Mouse (Mus musculus): ENCODE data around the gene Sema3b. TPM values are rescaled to one million over a fixed set of nuclear protein-coding genes. Genes with fewer than 3 reads are reported as not detected.
A peak's percentile ranks its signal among the peaks of the same experiment; 100 is the strongest.

Gene Sema3b
- not detected in 2 replicates for total RNA-seq (2014; fragmentation: Nextera tagmentation)
- not detected in 2 replicates for total RNA-seq (2017)

DNA sequence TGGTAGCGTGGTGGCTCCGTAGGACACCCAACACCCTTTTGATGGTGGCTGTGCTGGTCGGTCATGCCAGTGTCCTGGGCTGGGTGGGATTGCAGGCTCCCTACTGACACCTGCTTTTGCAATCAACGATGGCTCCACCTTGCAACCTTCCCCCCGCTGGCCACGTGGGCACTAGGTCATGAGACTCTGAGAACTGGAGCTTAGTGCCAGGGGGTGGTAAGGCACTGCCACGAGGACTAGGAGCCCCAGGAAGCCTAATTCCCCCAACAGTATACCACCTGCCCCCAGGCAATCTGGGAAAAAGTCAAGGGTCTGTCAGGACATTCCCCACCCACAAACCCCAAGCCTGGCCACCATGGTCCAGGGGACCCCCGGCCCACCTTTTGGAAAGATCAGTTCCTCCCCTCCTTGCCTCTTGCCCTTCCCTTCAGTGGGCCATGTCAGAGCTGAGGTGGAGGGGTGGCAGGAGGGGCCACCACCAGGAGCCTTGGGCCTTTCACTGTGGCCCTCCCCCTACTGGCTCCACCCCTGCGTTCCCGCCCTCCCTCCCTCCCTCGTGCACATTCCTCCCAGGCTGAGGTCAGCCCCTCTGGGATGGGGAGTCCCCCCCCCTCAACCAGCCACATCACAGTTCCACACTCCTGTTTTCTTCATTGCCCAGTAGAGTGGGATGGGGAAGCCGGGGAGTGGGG lies at the start of gene Sema3b:
TSS of gene Sema3b (minus strand) at position 489 of the 692 bp plus-strand sequence.
- no peak for ATAC-seq (replicated peaks; ENCODE audit: poor library complexity, severe bottlenecking)

DNA sequence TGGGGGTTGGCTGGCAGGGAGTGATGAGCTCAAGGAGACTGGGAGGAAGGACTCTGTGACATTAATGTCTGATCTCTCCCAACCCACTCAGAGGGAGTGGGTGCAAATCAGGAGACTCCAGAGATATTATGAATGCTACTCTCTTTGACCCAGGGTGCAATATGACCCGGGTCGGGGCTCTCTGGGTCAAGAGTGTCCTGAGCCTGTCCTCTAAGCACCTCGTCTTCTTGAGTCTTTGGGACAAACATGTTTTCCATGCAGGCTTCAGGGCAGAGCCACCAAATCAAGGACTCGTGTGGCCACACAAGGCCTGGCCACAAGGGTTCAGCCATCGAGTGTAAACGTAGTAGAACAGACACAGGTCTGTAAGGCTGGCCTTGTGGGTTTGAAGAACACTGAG lies 49.1 kb upstream of the Sema3b start:
- ATAC-seq (replicated peaks; ENCODE audit: poor library complexity, severe bottlenecking), result no peak

DNA sequence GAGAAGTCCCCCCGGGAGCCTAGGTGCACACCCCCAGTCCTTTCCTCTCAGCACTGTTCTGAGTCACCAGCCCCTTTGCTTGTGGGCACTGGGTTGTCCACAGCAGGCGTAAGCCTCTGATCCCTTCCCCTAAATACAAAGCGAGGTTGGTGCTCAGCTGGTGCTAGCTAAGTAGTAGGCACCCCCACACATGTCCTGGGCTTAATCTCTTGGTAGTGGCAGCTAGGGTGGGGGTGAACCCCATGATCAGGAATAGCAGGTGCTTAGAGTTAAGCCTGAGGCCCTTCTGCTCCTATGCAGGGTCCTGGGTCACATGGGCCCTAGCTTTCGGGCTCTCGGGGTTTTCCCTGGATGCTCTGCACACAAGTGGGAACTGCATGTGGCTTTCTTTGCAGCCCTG lies 48.1 kb upstream of the Sema3b start:
- ATAC-seq (replicated peaks; ENCODE audit: poor library complexity, severe bottlenecking), result no peak

GRCm38 (mm10) chr9:107654585-107654984 lies 45.6 kb upstream of the Sema3b start:
- ATAC-seq (replicated peaks; ENCODE audit: poor library complexity, severe bottlenecking), result no peak

DNA sequence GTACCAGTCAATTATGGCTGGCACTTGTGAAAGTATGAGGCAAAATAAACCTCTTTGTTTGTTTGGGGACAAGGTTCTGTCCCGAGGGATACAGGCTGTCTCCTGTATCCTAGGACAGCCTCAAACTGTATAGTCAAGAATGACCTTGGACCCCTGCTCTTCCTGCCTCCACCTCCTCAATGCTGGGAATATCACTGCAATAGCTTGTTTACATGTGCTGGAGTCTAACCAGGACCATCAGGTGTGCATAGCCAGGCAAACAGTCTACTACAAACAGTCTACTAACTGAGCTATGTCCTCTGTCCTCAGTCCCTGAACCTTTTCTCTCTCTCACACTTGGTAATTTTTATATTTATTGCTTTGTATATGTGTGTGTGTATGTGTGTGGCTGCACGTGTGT lies 44.4 kb upstream of the Sema3b start:
- ATAC-seq (replicated peaks; ENCODE audit: poor library complexity, severe bottlenecking), result no peak

- ATAC-seq (replicated peaks; ENCODE audit: poor library complexity, severe bottlenecking), result no peak
Measured at GRCm38 (mm10) chr9:107650708-107651481, 41.9 kb upstream of the Sema3b start.

DNA sequence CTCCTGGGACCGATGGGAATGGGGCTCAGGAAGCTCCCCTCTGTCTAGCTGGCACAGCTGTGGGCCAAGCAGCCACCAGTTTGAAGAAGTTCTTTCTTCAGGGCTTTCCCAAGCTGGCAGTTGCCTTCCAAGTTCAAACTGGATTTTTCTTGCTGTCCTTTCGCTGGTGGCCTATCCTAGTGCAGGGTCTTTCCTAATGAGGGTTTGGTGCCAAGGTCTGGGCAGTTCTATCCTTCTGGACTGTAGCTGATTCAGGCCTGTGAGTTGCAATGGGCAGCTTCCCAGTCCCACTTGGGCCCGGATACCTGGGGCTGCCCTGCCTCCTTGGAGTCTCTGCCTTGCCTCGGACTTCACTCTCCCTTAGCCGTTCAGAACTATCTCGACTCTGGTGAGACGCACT lies 41.2 kb upstream of the Sema3b start:
- ATAC-seq (replicated peaks; ENCODE audit: poor library complexity, severe bottlenecking), result no peak

DNA sequence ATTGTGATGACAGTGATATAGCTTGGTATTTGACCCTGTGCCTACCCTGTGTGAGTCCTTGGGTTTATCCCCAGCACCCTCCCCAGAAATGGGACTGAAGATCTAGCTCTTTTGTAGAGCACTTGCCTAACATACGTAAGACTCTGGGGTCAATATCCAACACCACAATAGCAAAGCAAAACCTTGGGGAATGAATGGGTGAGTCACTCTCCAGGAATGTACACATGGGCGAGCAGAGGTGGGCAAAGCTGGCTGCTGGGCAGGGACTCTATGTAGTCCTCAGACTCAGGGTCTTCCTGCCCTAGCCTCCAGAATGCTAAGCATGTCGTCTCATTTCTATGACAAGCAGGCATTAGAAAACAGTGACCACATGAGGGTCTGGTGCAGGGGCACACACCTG lies 39.7 kb upstream of the Sema3b start:
- ATAC-seq (replicated peaks; ENCODE audit: poor library complexity, severe bottlenecking), result no peak

- no peak for ATAC-seq (replicated peaks; ENCODE audit: poor library complexity, severe bottlenecking)
Measured at GRCm38 (mm10) chr9:107646975-107647374, 37.9 kb upstream of the Sema3b start.

DNA sequence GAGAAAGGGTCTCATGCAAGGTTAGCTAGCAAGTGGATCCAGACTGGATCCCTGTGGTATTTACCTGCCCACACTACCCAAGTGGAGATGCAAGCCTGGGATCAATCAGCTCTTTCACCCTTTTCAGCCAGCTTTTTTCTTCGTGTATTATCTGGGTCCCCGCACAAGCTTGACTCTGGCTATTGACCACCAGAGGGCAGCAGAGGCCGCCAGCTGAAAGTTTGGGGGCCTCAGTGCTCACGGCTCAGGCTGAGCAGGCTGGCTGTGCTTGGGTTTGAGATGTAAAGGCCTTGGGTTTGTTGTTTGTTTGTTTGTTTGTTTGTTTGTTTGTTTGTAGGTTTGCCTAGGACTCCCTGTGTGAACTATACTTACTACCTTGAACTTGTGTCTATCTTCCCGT lies 36.5 kb upstream of the Sema3b start:
- peak; percentile 64 for ATAC-seq (replicated peaks; ENCODE audit: poor library complexity, severe bottlenecking)

DNA sequence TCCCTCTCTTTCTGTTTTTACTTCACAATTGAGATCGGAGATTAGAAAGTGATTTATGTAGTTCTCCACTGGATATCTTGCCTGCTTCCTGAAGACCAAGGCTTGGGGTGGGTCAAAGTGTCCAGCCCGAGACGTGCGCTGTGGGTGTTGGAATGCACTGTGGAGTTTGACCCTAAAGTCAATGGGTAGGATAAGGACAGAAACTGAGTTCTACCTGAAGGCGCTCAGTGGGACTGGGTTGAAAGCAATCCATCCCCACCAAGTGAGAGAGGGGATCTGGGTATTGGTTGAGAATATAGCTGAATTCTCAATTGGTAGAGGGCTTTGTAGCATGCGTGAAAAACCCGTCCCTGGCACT lies 36.1 kb upstream of the Sema3b start:
- no peak for ATAC-seq (replicated peaks; ENCODE audit: poor library complexity, severe bottlenecking)

DNA sequence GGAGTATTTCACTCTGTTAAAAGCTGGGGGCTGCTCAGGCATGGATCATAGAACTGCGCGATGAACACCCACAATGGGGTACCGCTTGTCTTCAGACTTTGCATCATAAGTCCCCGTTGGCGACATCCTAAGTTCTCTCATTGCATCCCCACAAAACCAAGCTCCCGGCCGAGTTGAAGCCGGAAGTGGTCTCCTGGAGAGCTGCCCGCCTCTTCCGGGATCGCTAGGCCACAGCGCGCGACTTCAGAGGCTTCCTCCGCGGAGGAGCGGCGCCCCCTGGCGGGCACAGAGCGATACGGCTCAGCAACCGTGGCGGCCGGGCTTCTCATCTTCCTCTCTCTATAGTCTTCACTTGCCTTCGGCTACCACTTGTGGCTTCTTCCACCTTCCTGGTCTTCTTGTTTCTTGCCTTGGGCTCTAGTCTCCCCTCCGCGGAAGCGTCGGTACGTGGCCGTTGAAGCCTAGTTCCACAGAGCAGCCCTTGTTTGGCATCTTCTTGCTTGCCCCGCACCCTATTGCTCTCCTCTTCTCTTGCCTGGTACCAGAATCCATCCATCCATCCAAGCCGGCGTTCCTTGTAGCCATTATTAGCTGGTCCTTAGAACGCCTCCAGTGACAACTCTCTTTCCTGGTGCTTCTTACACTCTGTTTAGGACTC lies 35.6 kb upstream of the Sema3b start:
- peak; percentile 65 for ATAC-seq (replicated peaks; ENCODE audit: poor library complexity, severe bottlenecking)

- no peak for ATAC-seq (replicated peaks; ENCODE audit: poor library complexity, severe bottlenecking)
Measured at GRCm38 (mm10) chr9:107643544-107644214, 34.6 kb upstream of the Sema3b start.

DNA sequence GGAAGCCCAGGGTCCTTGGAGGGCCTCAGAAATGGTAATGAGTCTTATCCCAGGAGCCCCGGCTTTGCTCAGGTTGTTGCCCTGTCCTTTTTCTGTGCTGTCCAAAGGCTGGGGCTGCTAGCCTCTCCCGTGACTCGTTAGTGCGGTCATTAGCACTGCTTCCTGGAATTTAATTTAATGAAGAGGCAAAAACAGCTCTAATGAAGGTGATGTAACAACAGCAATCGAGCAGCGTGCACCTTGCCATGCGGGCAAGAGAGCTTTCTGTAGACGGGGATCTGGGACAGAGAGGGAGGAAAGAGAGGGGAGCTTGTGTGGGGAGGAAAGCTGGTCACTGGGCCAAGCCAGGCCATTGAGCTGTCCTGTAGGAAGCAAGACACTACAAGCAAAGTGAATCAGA lies 32.6 kb upstream of the Sema3b start:
- no peak for ATAC-seq (replicated peaks; ENCODE audit: poor library complexity, severe bottlenecking)

DNA sequence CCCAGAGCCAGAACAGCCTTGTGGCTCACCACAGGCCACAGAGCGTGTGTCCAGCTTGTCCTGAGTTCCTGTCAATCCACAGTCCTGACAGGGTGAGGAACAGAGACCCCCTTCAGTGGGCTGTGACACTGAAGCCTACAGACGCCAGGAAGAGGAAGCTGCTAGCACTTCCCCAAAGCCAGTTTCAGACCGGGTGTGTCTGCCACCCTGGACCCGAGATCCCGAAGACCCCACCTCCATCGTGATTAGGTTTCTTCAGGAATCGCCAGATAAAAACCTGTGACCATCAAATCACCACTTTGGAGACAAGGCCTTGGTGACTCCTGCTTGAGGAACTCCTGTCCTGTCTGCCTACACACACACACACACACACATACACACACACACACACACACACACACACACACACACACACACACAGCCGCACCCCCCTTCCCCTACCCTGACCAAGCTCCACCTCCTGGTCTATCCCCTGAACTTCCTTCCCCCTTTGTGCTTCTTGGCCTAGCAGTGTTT lies 31.3 kb upstream of the Sema3b start:
- ATAC-seq (replicated peaks; ENCODE audit: poor library complexity, severe bottlenecking), result peak; percentile 76

DNA sequence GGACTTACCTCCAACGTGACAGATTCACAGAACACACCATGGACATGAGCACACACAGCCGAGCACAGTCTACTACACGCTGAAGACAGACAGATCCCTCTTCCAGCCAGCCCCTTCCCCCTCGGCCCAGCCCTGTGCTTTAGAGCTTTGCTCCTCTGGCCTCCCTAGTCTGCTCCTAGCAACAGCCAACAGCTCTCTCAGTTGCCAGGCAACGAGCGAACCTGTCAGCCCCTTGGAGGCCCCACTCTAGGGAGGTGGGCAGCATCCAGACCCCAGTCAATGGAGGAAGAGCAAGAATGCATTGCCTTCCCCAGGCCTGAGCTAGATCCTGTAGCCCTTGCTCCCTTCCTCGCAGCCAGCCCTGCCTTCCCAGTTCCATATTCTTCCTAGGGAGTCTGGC lies 28.0 kb upstream of the Sema3b start:
- ATAC-seq (replicated peaks; ENCODE audit: poor library complexity, severe bottlenecking), result no peak

- ATAC-seq (replicated peaks; ENCODE audit: poor library complexity, severe bottlenecking), result peak; percentile 73
Measured at GRCm38 (mm10) chr9:107635279-107636028, 26.4 kb upstream of the Sema3b start, which contains the start of gene Gnai2. TSS of gene Gnai2 (minus strand) at chr9:107635367.

- ATAC-seq (replicated peaks; ENCODE audit: poor library complexity, severe bottlenecking), result no peak
Measured at GRCm38 (mm10) chr9:107634406-107635278, 25.6 kb upstream of the Sema3b start.

All from granulocyte monocyte progenitor cell, adult 5-6 weeks (primary cell).